Mouse (Mus musculus) cerebellum, adult 9-11 months (tissue): Measurements from ENCODE around the gene Clpb.
A peak's percentile ranks its signal among the peaks of the same experiment; 100 is the strongest.
"Not testable (repeated sequence)": the region's sequence is repeated elsewhere in the genome, so short reads cannot be mapped to it uniquely, and the experiment has no call there.

Experiments
- DNase-seq: peaks from one replicate; pipeline ENCODE4 v3.0.0; 2022

The Clpb gene

GRCm38 (mm10) chr7:101663514-101664159 is at the start of gene Clpb:
Gene Clpb (plus strand): TSS chr7:101663633.
- peak; percentile 97 for DNase-seq

GRCm38 (mm10) chr7:101615406-101615805 is 48.0 kb upstream of the Clpb start:
- no peak for DNase-seq

- DNase-seq = no peak
These were observed 47.1 kb upstream of the Clpb start for GRCm38 (mm10) chr7:101616136-101616835.

- no peak for DNase-seq
These were observed 45.8 kb upstream of the Clpb start for GRCm38 (mm10) chr7:101617438-101618165.

- no peak for DNase-seq
These were observed 45.2 kb upstream of the Clpb start for GRCm38 (mm10) chr7:101618273-101618672.

GRCm38 (mm10) chr7:101620373-101620772 is 43.1 kb upstream of the Clpb start:
- peak; percentile 15 for DNase-seq

GRCm38 (mm10) chr7:101621861-101622260 is 41.6 kb upstream of the Clpb start:
- not testable (repeated sequence) for DNase-seq

GRCm38 (mm10) chr7:101624283-101624682 is 39.1 kb upstream of the Clpb start:
- no peak for DNase-seq

- not testable (repeated sequence) for DNase-seq
These were observed 36.3 kb upstream of the Clpb start for GRCm38 (mm10) chr7:101627166-101627565.

- DNase-seq = no peak
These were observed 35.0 kb upstream of the Clpb start for GRCm38 (mm10) chr7:101628481-101628880.

- no peak for DNase-seq
These were observed 29.7 kb upstream of the Clpb start for GRCm38 (mm10) chr7:101633629-101634177.

GRCm38 (mm10) chr7:101634513-101634912 is 28.9 kb upstream of the Clpb start:
- no peak for DNase-seq

GRCm38 (mm10) chr7:101636056-101636455 is 27.4 kb upstream of the Clpb start:
- DNase-seq = no peak

GRCm38 (mm10) chr7:101643879-101644278 is 19.6 kb upstream of the Clpb start:
- no peak for DNase-seq

GRCm38 (mm10) chr7:101649729-101650128 is 13.7 kb upstream of the Clpb start:
- DNase-seq = no peak

- DNase-seq = no peak
These were observed 12.9 kb upstream of the Clpb start for GRCm38 (mm10) chr7:101650565-101650964.

- peak; percentile 81 for DNase-seq
These were observed 9.7 kb upstream of the Clpb start for GRCm38 (mm10) chr7:101653681-101654209.

GRCm38 (mm10) chr7:101654936-101655335 is 8.5 kb upstream of the Clpb start:
- no peak for DNase-seq

GRCm38 (mm10) chr7:101662006-101662405 is 1.4 kb upstream of the Clpb start:
- no peak for DNase-seq

- DNase-seq = peak; percentile 69
These were observed 3.1 kb downstream of the Clpb start for GRCm38 (mm10) chr7:101666581-101666980.

- DNase-seq = no peak
These were observed 8.3 kb downstream of the Clpb start for GRCm38 (mm10) chr7:101671601-101672280.

GRCm38 (mm10) chr7:101673497-101673896 is 10.1 kb downstream of the Clpb start:
- peak; percentile 69 for DNase-seq
